Mouse (Mus musculus) liver (tissue): Measurements from ENCODE around the gene Cct4.

Experiments
- DNase-seq: peaks from one replicate; pipeline ENCODE4 v3.0.0-alpha.2; 2020; ENCODE audit warnings: mixed read lengths

Cct4 gene

DNA sequence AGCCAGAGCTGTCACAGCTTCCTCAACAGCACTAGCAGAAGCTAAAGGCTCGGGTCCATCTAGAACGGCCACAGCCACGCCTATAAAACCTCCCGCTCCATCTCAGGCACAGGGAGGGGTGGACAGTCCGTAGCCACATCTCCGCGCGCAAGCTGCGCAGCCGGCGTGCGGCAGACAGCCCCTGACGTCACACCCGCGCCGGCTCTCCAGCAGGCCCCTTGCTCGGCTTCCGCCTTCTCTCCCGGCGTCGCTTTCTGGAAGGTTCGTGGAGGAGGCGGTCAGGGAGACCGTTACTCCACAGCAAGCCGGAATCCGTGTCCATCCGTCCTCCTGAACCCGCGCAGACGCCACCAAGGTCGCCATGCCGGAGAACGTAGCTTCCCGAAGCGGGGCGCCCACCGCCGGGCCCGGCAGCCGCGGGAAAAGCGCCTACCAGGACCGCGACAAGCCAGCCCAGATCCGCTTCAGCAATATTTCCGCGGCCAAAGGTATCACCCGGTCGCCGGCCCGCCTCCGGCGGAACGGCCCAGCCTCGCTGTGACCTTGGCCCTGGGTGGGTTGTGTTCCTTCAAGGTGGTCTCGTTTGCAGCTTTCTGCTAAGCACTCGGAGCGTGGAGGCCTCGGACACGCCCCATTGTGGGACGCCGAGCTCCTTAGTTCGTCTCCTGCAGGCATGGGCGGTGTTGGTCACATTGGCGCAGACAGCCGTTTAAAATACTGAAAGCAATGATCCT is at the start of gene Cct4:
Gene Cct4 (plus strand): TSS at position 127 of the 734 bp plus-strand sequence.
- DNase-seq, result peak; percentile 93

DNA sequence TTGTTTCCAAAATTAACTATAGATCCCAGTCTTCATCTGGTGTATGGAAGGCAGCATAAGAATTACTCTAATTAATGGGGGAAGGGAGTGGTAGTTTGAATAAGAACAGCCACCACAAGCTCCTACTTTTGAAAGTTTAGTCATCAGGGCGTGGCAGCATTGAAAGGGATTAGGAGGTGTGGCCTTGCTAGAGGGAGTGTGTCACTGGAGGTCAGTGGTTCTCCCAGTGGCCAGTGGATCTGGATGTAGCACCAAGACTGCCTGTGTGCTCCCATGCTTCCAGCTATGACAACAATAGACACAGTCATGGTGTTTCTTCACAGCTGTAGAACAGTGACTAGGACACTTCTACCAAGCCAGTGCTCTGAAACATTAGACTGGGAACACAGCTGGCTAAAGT is 41.2 kb upstream of the Cct4 start:
- DNase-seq, result no peak

DNA sequence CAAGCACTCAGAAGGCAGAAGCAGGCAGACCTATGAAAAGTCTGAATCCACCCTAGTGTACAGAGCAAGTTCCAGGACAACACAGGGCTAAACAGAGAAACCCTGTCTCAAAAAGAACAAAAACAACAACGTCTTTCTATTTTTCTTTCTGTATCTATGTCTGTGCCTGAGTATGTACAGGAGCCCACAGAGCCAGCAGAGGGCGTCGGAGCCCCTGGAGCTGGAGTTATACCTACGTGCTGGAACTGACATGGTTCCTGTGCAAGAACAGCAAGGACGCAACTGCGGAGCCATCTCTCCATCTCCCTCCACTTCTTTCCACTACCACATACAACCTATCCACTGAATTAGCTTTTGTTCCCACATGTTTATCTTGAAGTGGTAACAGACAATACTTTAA is 40.2 kb upstream of the Cct4 start:
- DNase-seq, result no peak

DNA sequence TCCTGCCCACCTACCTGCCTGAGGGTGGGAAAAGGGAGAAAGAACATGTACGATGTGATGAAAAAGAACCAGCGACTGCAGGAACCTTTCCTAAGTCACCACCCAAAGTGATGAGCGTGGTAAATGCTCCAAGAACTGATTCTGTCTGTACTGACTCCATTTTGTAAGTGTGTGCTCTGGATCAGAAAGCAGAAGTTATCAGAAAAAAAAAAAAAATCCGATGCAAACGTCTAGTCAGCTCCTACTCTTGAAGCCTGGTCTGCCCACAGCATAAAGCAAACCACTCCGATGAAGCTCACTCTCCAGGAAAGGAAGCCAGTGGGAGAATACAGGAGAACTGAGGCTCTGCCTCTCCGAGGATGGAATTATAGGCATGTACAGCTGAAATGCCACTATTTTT is 37.7 kb upstream of the Cct4 start:
- no peak for DNase-seq

DNA sequence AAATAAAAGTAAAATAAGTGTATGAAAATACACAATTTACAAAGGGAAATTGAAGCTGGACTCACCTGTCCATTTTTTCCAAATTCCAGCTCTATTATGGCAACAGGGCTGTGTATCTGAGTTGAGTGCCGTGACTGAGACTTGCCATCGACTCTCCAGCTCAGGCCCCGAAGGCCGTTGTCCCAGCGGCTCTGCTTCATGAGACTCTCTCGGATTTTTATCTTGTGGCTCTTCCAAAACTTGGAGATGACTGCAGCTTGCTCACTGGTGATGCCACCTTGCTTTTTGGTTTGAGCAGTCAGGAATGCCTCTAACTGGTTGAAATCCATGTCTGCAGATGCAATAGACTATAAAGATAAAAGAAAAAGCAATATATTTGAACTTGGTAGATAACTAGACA is 34.0 kb upstream of the Cct4 start:
- no peak for DNase-seq

DNA sequence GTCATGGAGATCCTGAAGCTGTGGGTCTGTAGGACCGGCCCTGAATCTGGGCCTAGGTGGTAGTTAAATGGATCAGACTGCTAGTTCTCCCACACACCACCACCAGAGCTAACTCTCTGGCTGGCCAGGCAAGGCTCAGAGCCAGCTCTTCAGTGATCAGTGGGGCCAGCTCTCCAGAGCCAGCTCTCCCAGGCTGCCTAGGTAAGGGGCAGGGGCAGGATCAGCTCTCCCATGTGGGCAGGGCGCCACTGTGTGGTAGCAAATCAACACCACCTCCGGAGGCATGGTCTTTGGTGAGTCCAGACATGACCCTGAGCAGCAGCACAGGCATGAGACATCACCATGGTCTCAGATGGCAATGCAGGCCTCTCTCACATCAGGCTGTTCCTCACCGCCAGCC is 33.5 kb upstream of the Cct4 start:
- DNase-seq, result peak; percentile 52

DNA sequence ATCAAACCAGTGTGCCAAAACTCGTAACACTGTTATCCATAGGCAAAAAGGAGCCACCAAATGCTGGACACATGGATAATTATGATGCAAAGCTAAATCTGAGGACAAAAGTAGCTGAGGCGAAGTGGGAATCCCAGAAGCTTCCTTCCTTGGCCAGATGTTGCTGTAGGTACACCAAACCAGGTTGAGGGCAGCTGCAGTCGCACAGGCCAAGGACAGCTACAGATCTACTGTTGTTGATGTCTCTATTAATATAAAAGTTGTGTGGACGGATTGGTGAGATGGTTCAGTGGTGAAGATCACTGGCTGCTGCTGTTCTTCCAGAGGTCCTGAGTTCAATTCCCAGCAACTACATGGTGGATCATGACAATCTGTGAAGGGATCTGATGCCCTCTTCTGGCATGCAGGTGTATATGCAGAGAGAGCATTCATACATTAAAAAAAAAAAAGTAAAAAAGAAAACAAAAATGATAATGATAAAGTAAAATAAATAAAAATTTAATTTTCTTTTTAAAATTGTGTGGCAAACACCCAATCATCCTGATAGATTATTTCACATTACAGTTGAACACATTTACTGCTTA is 32.4 kb upstream of the Cct4 start:
- no peak for DNase-seq

DNA sequence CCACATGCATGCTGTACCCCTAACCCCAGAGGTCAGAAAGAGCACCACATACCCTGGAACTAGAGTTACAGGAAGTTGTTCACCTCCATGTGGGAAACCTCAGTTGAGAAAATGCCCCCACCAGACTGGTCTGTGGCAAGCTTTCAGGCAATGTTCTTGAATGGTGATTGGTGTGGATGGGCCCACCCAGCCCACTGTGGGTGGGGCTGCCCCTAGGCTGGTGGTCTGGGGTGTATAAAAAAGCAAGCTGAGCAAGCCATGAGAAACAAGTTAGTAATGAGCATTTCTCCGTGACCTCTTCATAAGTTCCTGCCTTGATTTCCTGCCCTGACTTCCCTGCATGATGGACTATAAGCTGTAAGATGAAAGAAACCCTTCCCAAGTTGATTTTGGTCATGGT is 28.2 kb upstream of the Cct4 start:
- DNase-seq, result no peak

DNA sequence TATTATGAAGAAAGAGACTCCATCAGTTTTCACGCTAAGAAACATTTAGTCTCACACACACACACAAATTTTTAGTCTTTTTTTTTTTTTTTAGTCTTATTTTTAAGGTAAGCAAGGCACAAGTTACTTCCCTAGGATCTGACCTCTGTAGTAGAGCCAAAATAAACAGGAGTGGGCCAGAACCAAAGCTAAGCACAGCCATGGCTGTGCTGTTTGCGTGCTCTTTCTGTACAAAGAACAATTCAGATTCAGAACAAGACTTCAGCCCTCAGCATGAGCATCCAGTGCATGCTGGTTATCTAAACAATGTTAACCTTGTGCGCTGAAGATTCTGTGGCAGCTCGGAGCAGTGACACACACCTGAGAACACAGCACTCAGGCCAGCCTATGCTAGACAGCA is 25.9 kb upstream of the Cct4 start:
- no peak for DNase-seq

DNA sequence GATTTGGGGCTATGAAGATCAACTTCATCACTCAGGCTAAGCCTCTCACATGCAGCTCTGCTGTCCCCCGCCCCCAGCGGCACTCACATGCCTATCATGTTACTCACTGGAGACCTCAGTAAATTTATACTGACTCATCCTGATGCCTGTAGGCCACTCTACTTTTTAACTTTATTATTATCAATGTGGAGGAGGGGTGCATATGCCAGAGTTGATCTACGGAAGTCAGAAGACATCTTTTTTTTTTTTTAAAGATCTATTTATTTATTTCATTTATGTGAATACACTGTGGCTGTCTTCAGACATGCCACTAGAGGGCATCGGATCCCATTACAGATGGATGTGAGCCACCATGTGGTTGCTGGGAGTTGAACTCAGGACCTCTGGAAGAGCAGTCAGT is 24.8 kb upstream of the Cct4 start:
- DNase-seq, result no peak

DNA sequence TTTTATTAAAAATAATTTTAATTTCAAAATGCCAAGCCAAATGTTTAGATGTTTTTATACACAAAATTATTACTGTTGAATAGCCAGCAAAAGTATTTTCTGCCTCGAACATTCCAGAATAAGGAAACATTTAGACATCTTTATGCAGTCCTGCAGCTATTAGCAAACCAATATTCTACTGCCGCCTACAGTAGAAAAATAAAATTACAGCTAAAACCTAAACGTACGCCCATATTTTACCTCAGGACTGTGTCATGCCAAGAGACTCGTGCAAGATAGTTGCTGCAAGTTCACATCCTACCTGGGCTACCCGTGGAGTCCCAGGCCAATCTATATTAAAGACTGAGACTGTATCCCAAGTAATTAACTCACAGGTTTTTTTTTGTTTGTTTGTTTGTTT is 20.8 kb upstream of the Cct4 start:
- no peak for DNase-seq

DNA sequence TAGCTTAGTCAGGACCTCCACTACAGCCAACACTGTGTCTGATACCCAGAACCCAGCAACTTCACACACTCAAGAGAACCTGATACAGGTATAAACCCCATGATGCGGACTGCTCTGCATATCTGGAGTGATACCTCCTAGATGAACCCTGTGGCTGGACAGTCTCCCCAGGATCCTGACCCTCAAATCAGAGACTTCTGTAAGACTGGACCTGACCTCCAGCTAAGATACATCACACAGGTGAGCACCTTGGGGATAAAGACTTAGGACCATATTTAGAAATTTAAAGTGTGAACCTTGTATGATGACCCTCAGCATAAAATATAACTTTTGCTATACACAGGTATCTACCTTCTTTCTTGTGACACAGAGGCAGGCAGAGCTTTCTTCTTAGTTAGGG is 19.8 kb upstream of the Cct4 start:
- no peak for DNase-seq

DNA sequence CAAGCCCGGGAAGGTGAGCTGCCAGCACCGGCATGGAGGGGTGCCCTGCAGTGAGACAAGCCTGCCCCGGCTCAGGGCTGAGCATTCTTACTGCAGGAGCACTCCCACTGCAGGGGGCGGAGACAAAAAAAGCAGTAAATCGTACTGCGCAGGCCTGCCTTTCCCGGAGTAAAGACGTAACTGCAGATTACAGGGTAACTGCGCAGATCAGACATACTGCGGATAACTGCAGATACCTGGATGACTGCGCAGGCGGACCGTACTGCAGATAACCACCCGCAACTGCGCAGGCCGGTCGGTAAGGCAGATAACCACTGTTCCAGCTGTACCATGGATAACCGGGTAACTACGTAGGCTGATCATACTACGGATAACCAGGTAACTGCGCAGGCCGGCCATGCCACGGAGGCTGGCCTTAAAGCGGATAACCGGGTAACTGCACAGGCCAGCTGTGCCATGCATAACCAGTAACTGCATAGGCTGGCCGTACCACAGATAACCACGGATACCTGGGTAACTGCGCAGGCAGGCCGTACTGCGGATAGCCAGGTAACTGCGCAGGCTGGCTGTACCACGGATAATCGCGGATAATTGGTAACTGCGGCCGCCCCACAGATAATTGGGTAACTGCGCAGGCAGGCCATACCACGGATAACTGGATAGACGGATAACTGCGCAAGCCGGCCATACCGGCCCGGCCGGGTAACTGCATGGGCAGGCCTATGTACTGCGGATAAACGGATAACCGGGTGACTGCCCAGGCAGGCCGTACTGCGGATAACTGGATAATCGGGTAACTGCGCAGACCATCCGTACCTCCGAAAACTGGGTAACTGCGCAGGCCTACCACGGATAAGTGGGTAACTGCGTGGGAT is 18.2 kb upstream of the Cct4 start, which contains the start of gene Zrsr1:
Gene Zrsr1 (plus strand): TSS at position 171 of the 875 bp plus-strand sequence.
- peak; percentile 87 for DNase-seq

DNA sequence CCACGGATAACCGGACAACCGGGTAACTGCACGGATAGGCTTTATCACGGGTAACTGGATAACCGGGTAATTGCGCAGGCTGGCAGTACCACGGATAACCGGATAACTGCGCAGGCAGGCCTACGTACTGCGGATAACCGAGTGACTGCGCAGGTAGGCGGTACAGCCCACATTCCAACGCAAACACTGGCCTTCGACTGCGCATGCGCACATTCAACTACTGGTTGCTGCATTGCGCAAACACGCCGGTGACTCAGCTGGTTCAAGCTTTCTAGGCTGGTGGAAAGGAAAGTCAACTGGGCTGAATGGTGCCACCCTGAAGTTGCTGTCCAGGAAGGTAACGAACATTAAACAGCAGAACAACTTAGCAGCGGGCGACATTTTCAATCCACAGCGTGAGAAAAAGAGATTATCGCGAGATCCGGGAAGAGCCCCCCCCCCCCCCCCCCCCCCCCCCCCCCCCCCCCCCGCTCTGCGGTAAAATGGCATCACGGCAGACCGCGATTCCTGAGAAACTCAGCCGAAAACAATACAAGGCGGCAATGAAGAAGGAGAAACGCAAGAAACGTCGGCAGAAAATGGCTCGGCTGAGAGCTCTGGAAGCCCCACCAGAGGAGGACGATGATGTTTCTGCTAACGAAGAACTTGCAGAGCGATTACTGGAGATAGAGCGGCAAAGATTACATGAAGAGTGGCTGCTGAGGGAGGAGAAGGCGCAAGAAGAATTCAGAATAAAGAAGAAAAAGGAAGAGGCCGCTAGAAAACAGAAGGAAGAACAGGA is 17.4 kb upstream of the Cct4 start:
- peak; percentile 92 for DNase-seq

DNA sequence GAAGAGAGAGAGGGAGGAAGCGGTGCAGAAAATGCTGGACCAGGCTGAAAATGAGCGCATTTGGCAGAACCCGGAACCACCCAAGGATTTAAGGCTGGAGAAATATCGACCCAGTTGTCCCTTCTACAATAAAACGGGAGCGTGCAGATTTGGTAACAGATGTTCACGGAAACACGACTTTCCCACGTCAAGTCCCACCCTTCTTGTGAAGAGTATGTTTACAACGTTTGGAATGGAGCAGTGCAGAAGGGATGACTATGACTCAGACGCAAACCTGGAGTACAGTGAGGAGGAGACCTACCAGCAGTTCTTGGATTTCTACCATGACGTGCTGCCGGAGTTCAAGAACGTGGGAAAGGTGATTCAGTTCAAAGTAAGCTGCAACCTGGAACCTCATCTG is 16.7 kb upstream of the Cct4 start:
- peak; percentile 24 for DNase-seq

DNA sequence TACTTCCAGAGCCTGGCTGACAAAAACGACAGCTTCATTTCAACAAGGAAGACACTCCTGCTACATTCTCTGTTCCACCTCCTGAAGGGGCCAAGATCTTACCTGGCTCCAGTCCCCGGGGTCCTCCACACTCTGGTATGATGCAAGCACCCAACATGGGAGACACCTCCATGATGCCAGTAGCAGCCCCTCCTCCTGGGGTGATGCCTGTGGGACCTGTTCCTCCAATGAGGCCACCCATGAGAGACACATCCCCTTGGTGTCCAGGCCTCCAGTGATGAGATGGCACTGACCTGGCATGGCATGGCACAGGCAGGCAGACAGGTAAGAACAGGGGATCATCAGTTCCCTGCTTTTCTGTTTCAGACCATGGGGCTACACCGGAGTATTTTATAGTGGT is 12.1 kb upstream of the Cct4 start:
- no peak for DNase-seq

DNA sequence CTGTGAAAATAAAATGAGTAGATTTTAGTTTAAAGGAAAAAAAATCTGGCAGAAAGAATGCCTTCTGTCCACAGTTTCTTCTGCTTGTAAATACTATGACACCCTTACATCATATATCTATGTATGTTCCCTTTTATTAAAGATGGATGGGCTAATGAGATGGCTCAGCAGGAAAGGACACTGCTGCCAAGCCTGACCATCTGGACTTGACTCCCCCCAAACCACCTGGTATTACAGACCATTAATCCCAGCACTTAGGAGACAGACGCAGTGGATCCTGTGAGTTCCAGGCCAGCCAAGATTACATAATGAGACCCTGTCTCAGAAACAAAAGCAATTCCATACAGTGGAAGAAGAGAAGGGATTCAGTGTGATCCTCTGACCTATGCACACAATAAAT is 11.6 kb upstream of the Cct4 start:
- DNase-seq, result no peak

DNA sequence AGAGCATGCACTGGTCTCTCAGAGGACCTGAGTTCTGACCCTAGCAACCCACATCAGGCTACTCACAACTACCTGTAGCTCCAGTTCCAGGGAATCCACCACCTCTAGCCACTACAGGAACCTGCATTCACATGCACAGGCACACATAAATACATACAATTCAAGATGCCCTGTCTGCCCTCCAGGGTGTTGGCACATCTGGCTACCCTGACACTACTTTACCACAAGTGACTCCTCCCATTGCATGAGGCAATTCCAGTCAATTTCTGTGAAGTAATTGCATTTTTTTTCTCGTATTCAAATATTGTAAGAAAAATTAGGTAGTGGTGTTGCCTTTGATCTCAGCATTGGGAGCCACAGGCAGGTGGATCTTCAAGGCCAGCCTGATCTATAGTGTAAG is 11.1 kb upstream of the Cct4 start:
- DNase-seq, result no peak

DNA sequence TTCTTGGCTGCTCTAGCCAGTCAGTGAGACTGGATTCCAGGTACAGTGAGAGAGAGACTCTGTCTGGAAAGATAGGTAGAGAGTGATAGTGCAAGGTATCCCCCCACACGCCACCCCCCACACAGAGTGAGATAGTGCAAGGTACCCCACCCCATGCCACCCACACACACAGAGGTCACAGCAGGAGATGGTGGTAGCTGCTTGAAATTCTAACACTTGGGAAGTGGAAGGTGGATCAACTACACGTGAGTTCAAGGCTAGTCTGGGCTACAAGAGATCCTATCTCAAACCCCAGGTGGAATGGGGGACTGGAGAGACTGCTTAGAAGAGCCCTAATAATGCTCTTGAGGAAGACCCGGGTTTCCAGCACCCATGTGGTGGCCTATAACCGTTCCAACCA is 9.3 kb upstream of the Cct4 start:
- DNase-seq, result no peak

DNA sequence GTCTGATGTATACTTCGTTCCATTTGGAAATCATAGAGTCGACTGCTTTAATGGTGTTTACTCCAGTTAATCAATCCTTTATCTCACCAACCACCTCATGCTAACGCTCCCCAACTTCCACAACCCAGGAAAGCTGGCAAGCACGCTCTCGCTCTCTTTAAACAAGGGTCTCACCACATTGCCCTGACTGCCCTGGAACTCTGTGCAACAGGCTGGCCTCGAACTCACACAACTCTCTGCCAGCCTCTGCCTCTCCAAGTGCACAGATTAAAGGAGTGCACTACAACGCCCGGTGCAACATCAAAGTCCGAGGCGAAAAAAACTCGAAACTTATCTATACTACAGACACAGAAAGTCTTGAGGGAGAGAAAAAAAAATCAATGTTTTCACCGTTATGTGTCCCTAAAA is 8.8 kb upstream of the Cct4 start:
- no peak for DNase-seq

DNA sequence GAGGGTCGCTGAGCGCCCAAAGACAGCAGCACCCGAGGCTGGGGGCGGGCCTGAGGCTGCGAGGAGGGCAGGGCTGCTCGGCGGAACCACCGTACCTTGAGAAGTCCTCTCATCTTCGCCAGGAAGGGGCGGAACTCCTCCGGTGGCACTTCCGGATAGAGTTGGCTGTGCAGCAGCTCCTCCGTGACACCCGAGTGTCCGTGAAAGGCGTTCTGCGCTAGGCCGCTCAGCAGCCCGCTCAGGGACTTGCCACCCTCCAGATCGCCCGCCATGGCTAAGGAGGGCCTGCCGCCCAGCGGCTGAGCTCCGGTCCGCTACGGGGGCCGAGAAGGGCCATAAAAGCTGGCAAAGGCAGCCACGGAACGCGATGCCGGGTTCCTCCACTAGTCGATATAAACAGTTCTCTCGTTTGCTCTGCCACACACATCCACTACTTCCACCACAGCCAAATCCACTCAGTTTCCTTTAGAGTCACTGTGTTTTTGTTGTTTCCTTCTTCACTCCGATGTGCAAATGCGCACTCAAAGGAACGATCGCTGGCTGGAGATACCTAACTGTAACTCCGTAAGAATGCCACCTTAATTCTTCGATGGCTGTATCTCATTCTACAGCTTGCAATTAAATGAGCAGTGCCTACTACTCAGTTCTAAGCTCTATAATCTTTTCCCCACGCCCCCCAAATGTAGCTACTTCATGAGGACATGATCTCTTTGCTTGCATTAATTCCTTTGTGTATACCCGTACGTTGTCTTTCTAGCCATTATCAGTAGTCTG is 8.1 kb upstream of the Cct4 start, which contains the start of the genes Gm28048 and Commd1:
Gene Gm28048 (minus strand): TSS at position 107 of the 774 bp plus-strand sequence.
Gene Commd1 (minus strand): TSS at position 399 of the 774 bp plus-strand sequence.
- DNase-seq, result peak; percentile 95

DNA sequence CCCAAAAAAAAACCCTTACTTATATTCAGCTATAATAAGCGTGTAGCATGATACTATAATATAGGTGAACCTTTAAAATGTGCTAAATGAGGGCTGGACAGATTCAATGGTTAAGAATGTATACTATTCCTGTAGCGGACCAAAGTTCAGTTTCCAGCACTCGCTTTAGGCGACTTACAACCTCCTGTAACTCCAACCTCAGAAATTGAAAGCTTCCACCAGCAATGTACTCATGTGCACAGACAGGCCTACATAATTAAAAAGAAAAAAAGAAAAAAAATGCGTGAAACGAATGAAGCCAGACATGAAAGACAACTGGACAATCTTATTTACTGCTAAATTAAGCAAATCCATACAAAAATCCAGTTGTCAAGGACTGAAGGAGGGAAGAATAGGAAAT is 7.5 kb upstream of the Cct4 start:
- no peak for DNase-seq
